Mouse (Mus musculus): ENCODE measurements around the gene As3mt. TPM values are rescaled to one million over a fixed set of nuclear protein-coding genes. Genes with fewer than 3 reads are reported as not detected.
A peak's percentile ranks its signal among the peaks of the same experiment; 100 is the strongest.
"Not testable (repeated sequence)": the region's sequence is repeated elsewhere in the genome, so short reads cannot be mapped to it uniquely, and the experiment has no call there.

The As3mt gene
- polyA plus RNA-seq, 1 experiment from 2014 or later = 31.8 TPM

DNA sequence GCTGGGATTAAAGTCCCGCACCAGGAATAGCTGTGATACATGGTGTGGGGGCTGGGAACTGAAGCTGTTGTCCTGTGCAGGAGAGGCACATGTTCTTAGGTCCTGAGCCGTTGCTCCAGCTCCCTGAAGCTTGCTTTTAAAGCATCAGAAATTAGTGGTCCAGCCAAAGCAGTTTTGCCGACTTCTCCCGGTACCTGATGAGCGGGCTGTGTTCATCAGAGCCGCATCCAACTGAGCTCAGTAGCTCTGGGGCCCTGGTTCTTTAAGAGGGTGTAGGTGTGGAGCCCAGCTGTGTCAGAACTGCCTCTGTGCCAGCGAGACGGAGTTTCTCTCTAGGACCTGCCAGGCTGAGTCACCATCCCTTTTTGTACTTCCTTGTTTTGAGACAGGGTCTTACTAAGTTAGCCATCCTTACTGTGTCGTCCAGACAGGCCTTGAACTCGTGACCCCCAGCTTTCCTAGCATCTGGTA is 8.2 kb upstream of the As3mt start:
- no peak for DNase-seq (ENCODE audit: low spot score)

DNA sequence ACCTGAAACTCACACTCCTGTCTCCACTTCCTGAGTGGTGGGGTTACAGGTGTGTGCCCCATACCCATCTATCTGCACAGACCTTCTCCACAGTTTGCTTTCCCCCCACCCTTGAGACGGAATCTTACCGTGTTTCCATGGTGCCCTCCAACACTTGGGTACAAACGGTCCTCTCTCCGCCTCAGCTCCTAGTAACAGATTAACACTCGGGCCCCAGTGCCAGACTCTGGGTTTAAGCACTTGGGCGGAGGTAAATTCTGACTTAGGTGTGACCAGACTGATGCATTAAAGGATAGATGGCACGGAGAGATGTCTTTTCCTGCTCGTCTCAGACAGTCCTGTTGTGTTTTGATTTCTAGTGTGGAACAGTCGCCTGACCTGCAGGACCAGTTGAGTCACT is 6.1 kb upstream of the As3mt start:
- no peak for DNase-seq (ENCODE audit: low spot score)

DNA sequence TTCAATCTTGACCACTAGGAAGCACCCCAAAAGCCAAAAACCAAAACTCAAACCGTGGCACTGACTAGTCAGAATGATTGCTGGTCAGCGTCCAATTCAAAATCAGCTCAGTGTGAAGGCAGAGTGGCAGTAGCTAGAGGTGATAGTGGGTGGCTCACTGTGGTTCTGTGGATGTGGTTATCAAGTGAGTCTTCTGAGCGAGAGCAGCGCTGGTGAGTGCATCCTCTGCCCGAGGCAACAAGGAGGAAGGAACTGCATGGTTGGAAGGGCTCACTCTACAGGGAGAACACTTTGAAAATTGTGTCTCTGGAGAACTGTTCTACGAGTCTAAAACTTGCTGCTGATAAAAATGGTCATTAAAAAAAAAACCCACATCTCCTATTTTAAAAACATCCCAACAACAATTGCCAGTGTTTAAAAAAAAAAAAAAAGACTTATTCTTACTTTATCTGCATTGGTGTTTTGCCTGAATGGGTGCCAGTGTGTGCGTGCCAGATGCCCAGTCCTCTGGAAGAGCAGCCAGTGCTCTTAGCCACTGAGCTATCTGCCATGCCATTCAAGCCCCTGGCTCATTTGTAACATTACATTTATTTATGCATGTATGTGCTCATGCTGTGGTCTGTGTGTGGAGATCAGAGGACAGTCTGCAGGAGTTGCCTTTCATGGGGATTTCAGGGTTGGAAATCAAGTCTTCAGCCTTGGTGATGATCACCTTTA is 1.3 kb upstream of the As3mt start:
- DNase-seq (ENCODE audit: low spot score) = no peak

- DNase-seq (ENCODE audit: low spot score) = no peak
Measured at GRCm38 (mm10) chr19:46706540-46707295, 540 bp upstream of the As3mt start.

GRCm38 (mm10) chr19:46710614-46711013 is 3.4 kb downstream of the As3mt start:
- no peak for DNase-seq (ENCODE audit: low spot score)

GRCm38 (mm10) chr19:46714234-46714633 is 7.0 kb downstream of the As3mt start:
- DNase-seq (ENCODE audit: low spot score) = no peak

DNA sequence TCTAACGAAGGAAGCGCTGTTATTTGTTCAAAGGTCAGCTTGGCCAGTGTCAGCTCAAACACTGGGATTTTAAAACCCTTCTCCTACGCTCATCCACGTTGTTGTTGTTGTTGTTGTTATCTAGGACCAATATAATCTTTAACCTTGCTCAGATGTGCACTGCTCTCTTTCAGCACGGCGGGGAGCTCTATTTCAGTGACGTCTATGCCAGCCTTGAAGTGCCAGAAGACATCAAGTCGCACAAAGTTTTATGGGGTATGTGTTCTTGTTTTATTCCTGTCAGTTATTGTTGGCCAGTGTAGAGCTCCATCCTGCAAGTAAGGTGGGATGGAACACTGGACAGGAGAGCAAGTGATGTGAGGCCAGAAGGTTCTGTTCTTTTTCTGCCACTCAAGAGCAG is 7.8 kb downstream of the As3mt start:
- DNase-seq (ENCODE audit: low spot score) = no peak

DNA sequence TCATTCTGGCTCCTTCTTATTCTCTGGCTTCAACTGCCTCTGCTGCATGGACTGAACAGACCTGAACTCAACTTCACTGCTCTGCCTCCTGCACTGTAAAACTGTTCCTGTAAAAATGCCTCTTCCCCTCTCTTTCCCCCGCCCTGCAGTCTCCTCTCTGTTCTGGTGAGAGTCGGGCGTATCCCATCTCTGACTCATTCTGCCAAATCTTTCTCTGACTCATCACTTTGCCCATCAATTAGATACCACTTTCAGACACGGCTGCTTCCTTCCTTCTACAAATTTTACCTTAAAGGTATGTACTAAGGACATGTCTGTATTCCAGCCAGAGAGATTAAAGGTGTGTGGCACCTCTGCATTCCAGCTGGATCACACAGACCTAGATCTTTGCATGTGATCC is 10.9 kb downstream of the As3mt start:
- no peak for DNase-seq (ENCODE audit: low spot score)

DNA sequence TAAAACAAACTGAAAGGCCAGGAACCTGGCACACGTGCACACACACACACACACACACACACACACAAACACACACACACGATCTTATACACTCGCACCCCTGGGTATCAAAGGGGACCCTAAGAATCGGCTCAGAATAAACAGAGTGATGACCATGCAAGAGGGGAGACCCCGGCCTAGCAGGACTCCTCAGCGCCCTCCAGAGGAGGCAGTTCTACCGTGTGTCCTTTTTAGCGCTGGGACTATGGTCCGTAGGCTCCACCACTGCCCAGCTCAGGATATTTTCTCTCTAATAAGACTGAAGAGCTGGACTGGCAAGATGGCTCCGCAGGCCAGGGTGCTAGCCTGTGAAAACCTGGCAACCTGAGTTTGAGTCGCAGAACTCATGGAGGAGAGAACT is 17.2 kb downstream of the As3mt start:
- DNase-seq (ENCODE audit: low spot score) = no peak

- DNase-seq (ENCODE audit: low spot score) = no peak
Measured at GRCm38 (mm10) chr19:46726142-46726541, 18.9 kb downstream of the As3mt start.

GRCm38 (mm10) chr19:46727140-46727736 is 20.0 kb downstream of the As3mt start:
- no peak for DNase-seq (ENCODE audit: low spot score)

- no peak for DNase-seq (ENCODE audit: low spot score)
Measured at GRCm38 (mm10) chr19:46727945-46728540, 20.8 kb downstream of the As3mt start.

DNA sequence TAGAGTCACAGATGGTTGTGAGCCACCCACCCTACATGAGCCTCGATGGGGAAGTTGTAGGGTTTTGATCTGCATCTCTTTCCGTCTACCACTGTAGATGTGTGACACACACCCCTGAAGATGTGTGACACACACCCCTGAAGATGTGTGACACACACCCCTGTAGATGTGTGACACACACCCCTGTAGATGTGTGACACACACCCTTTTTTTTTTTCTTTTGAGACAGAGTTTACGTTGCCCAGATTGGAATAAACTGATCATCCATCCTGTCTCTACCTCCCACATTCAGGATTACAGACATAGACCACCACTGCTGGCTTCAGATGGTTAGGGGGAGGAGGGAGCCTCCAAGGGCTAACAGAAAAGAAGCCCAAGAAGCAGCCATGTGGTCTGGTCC is 21.7 kb downstream of the As3mt start:
- DNase-seq (ENCODE audit: low spot score) = no peak

DNA sequence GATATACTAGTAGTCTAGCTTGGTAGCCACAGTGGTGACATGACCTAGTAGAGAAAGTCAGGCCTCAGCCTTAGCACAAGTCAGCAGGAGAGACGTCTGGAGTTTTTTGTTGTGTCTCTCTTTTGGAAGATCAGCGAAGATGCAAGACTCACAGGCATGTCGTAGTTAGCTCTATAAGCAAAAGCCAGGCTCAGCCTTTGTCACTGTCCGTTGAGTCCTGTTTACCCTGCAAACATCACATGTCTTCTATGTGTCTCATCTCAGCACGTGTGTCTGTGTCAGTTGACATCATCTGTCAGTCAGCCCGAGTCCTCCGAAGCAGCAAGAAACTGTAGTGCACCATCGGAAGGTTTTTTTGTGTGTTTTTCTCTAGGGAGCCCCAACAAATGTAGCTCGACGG is 24.1 kb downstream of the As3mt start:
- DNase-seq (ENCODE audit: low spot score) = no peak

- DNase-seq (ENCODE audit: low spot score) = not testable (repeated sequence)
Measured at GRCm38 (mm10) chr19:46732673-46733072, 25.4 kb downstream of the As3mt start.

GRCm38 (mm10) chr19:46733626-46734025 is 26.4 kb downstream of the As3mt start:
- no peak for DNase-seq (ENCODE audit: low spot score)

- no peak for DNase-seq (ENCODE audit: low spot score)
Measured at GRCm38 (mm10) chr19:46735241-46735640, 28.0 kb downstream of the As3mt start.

GRCm38 (mm10) chr19:46737106-46737505 is 29.8 kb downstream of the As3mt start:
- peak; percentile 73 for DNase-seq (ENCODE audit: low spot score)

DNA sequence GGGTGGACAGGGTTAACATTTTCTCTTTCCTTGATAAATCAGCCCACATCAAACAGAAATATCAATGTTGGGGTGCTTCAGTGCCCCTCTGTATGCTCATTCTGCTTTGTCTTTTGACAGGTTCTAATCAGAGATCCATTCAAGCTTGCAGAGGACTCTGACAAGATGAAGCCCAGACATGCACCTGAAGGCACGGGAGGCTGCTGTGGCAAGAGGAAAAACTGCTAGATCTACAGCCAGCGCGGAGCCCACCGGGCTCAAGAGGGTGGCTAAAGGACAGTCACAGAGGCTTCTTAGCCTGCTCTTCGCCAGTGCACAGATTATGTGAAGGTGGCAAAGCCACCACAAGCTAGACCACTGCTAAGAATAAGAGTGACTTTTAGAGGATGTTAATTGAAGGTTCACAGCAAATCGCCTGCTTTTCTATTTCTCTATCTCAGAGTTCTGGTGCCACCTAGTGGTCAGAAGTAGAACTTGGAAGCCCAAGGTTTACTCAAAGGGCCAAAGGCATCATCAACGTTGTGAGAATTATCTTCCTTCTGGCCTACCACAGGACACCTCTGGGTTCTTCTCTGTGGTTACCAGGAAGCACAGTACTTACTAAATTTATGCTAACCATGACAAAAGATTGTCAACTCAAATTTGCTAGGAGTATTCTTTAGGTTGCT is 33.2 kb downstream of the As3mt start:
- DNase-seq (ENCODE audit: low spot score) = peak; percentile 86

DNA sequence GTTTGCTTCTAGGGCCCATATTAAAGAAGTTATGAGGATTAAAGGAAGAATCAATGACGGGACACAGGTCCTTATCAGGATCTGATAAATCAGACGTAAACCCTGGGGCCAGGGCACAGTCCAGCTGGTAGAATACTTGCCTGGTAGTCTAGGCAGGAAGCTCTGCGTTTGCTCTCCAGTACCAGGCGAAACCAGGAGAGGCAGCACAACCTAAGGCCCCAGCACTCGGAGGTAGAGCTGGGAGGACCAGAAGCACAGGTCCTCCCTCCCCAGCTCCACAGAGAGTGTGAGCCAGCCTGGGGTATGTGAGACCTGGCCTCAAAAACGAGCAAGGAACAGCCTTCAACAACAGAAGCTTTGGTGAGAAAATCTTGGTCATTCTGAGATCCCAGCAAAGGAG is 34.3 kb downstream of the As3mt start:
- DNase-seq (ENCODE audit: low spot score) = peak; percentile 15

GRCm38 (mm10) chr19:46744681-46745080 is 37.4 kb downstream of the As3mt start:
- no peak for DNase-seq (ENCODE audit: low spot score)
